Mouse (Mus musculus) MEL (cell line): Measurements from ENCODE around the gene Slc35f6.

Source experiments
- CTCF ChIP-seq, 3 experiments: IDR thresholded peaks in 2 of 3; conservative IDR thresholded peaks in 1 of 3; 2 replicates each; pipeline ENCODE4 v1.5.1; 2011 to 2012; ENCODE audit warnings: low read length in 3 of 3, low read depth in 2 of 3, mild to moderate bottlenecking in 2 of 3, improper control_type of control experiment in 1 of 3, inconsistent platforms in 1 of 3, mixed read lengths in 1 of 3, moderate library complexity in 1 of 3; ENCODE audit not compliant: control insufficient read depth in 1 of 3, insufficient read depth in 1 of 3, poor library complexity in 1 of 3, severe bottlenecking in 1 of 3
- E2F4 ChIP-seq: IDR thresholded peaks from 2 replicates; pipeline ENCODE4 v1.6.1; 2011; ENCODE audit warnings: low read depth, low read length, improper control_type of control experiment, borderline replicate concordance
- ELF1 ChIP-seq: IDR thresholded peaks from 2 replicates; pipeline ENCODE4 v1.6.1; 2014; ENCODE audit warnings: low read depth, mild to moderate bottlenecking, inconsistent platforms, low read length, improper control_type of control experiment, moderate library complexity
- EP300 ChIP-seq, 2 experiments: IDR thresholded peaks; 2 replicates each; pipeline ENCODE4 v1.6.1; 2011; ENCODE audit warnings: improper control_type of control experiment in 2 of 2, low read length in 2 of 2, low read depth in 1 of 2, mild to moderate bottlenecking in 1 of 2
- GABPA ChIP-seq: IDR thresholded peaks from 2 replicates; pipeline ENCODE4 v1.6.1; 2012; ENCODE audit warnings: low read depth, mild to moderate bottlenecking, inconsistent platforms, low read length, improper control_type of control experiment, moderate library complexity
- HCFC1 ChIP-seq: IDR thresholded peaks from 2 replicates; pipeline ENCODE4 v1.6.1; 2012; ENCODE audit warnings: low read depth, mild to moderate bottlenecking, inconsistent platforms, low read length, improper control_type of control experiment, moderate library complexity
- MAZ ChIP-seq: IDR thresholded peaks from 2 replicates; pipeline ENCODE4 v1.6.1; 2012; ENCODE audit warnings: low read depth, mild to moderate bottlenecking, inconsistent platforms, low read length, improper control_type of control experiment
- NRF1 ChIP-seq: IDR thresholded peaks from 2 replicates; pipeline ENCODE4 v1.6.1; 2014; ENCODE audit warnings: low read depth, mild to moderate bottlenecking, inconsistent platforms, low read length, improper control_type of control experiment, moderate library complexity; ENCODE audit not compliant: poor library complexity, insufficient read depth, severe bottlenecking
- POLR2A ChIP-seq, 2 experiments: IDR thresholded peaks; 2 replicates each; pipeline ENCODE4 v1.6.1; 2011 to 2012; ENCODE audit warnings: low read length in 2 of 2, mild to moderate bottlenecking in 2 of 2, control low read depth in 1 of 2, improper control_type of control experiment in 1 of 2, low read depth in 1 of 2, moderate library complexity in 1 of 2; ENCODE audit not compliant: control insufficient read depth in 1 of 2, insufficient read depth in 1 of 2, poor library complexity in 1 of 2
- POLR2AphosphoS2 ChIP-seq: IDR thresholded peaks from 2 replicates; pipeline ENCODE4 v1.6.1; 2011; ENCODE audit warnings: low read length, improper control_type of control experiment

GRCm38 (mm10) chr5:30668637-30669495, 21.1 kb downstream of the Slc35f6 start:
- TF ChIP-seq POLR2A (IDR thresholded peaks at IDR 0.05; ENCODE audit: control insufficient read depth in 1 of 2, insufficient read depth in 1 of 2, low read depth in 1 of 2, low read length in 2 of 2, poor library complexity in 1 of 2) (no peak; a peak in 1 of 4 replicates), EP300 (IDR thresholded peaks at IDR 0.05; ENCODE audit: low read depth in 1 of 2, low read length in 2 of 2) (no peak; a peak in 2 of 4 replicates), CTCF (IDR thresholded peaks at IDR 0.05 in 2 of 3, conservative IDR thresholded peaks at IDR 0.05 in 1 of 3; ENCODE audit: control insufficient read depth in 1 of 3, insufficient read depth in 1 of 3, low read depth in 2 of 3, low read length in 3 of 3, poor library complexity in 1 of 3, severe bottlenecking in 1 of 3) (peak in 2 of 3 experiments; percentile 21 to 38; a peak in 2 of 6 replicates), NRF1 (no peak), MAZ (no peak), GABPA (no peak), HCFC1 (no peak), POLR2AphosphoS2 (no peak), ELF1 (no peak), E2F4 (no peak)
